Mouse (Mus musculus) MEL (cell line): ENCODE data around the gene Prrt4. TPM values are rescaled to one million over a fixed set of nuclear protein-coding genes. Genes with fewer than 3 reads are reported as not detected.

Experiments used
- DNase-seq: peaks from one replicate; pipeline ENCODE4 v3.0.0; 2011; ENCODE audit warnings: low read depth, low spot score
- H3K27ac ChIP-seq: 2 replicates; pipeline ENCODE4 v1.5.1; 2012; ENCODE audit warnings: low read depth, mild to moderate bottlenecking, control low read depth, low read length, moderate library complexity; ENCODE audit not compliant: control insufficient read depth
- H3K27me3 ChIP-seq, 2 experiments: fragments of 150-350 bp in 1 of 2; sonication (generic) in 1 of 2; 2 replicates each; pipeline ENCODE4 v1.6.1; 2012; ENCODE audit warnings: low read length in 2 of 2, mild to moderate bottlenecking in 2 of 2, improper control_type of control experiment in 1 of 2, moderate library complexity in 1 of 2; ENCODE audit not compliant: insufficient read depth in 2 of 2, control insufficient read depth in 1 of 2
- H3K36me3 ChIP-seq, 2 experiments: 2 replicates each; pipeline ENCODE4 v1.6.1; 2012 to 2014; ENCODE audit warnings: low read length in 2 of 2, improper control_type of control experiment in 1 of 2, inconsistent platforms in 1 of 2, mild to moderate bottlenecking in 1 of 2; ENCODE audit not compliant: insufficient read depth in 2 of 2, control insufficient read depth in 1 of 2
- H3K4me1 ChIP-seq, 2 experiments: fragments of 150-350 bp in 1 of 2; sonication (generic) in 1 of 2; 2 replicates each; pipeline ENCODE4 v1.6.1; 2012; ENCODE audit warnings: low read length in 2 of 2, improper control_type of control experiment in 1 of 2, mild to moderate bottlenecking in 1 of 2; ENCODE audit not compliant: insufficient read depth in 2 of 2, control insufficient read depth in 1 of 2
- H3K4me3 ChIP-seq, 2 experiments: fragments of 150-350 bp in 1 of 2; sonication (generic) in 1 of 2; 2 replicates each; pipeline ENCODE4 v1.5.1; 2012; ENCODE audit warnings: low read depth in 2 of 2, low read length in 2 of 2, mild to moderate bottlenecking in 2 of 2, moderate library complexity in 2 of 2, control low read depth in 1 of 2, improper control_type of control experiment in 1 of 2; ENCODE audit not compliant: control insufficient read depth in 1 of 2, insufficient read depth in 1 of 2
- H3K79me2 ChIP-seq: 2 replicates; pipeline ENCODE4 v1.6.1; 2012; ENCODE audit warnings: mild to moderate bottlenecking, low read length, moderate library complexity; ENCODE audit not compliant: control insufficient read depth, poor library complexity, insufficient read depth
- H3K9ac ChIP-seq: 2 replicates; pipeline ENCODE4 v1.6.1; 2012; ENCODE audit warnings: low read depth, mild to moderate bottlenecking, control low read depth, low read length, moderate library complexity; ENCODE audit not compliant: control insufficient read depth, poor library complexity, severe bottlenecking
- H3K9me3 ChIP-seq: fragments of 150-350 bp; sonication (generic); replicated peaks from 2 replicates; pipeline ENCODE4 v1.6.1; 2012; ENCODE audit warnings: mild to moderate bottlenecking, low read length, improper control_type of control experiment, moderate library complexity; ENCODE audit not compliant: insufficient read depth
- BHLHE40 ChIP-seq: IDR thresholded peaks from 2 replicates; pipeline ENCODE4 v1.6.1; 2012; ENCODE audit warnings: low read depth, mild to moderate bottlenecking, inconsistent platforms, low read length, improper control_type of control experiment, borderline replicate concordance
- CTCF ChIP-seq, 3 experiments: IDR thresholded peaks in 2 of 3; conservative IDR thresholded peaks in 1 of 3; 2 replicates each; pipeline ENCODE4 v1.5.1; 2011 to 2012; ENCODE audit warnings: low read length in 3 of 3, low read depth in 2 of 3, mild to moderate bottlenecking in 2 of 3, improper control_type of control experiment in 1 of 3, inconsistent platforms in 1 of 3, mixed read lengths in 1 of 3, moderate library complexity in 1 of 3; ENCODE audit not compliant: control insufficient read depth in 1 of 3, insufficient read depth in 1 of 3, poor library complexity in 1 of 3, severe bottlenecking in 1 of 3
- ELF1 ChIP-seq: IDR thresholded peaks from 2 replicates; pipeline ENCODE4 v1.6.1; 2014; ENCODE audit warnings: low read depth, mild to moderate bottlenecking, inconsistent platforms, low read length, improper control_type of control experiment, moderate library complexity
- GABPA ChIP-seq: IDR thresholded peaks from 2 replicates; pipeline ENCODE4 v1.6.1; 2012; ENCODE audit warnings: low read depth, mild to moderate bottlenecking, inconsistent platforms, low read length, improper control_type of control experiment, moderate library complexity
- MAFK ChIP-seq: IDR thresholded peaks from 2 replicates; pipeline ENCODE4 v1.6.1; 2011; ENCODE audit warnings: low read depth, mild to moderate bottlenecking, low read length, improper control_type of control experiment, borderline replicate concordance
- MAX ChIP-seq: IDR thresholded peaks from 2 replicates; pipeline ENCODE4 v1.6.1; 2011; ENCODE audit warnings: low read length, improper control_type of control experiment
- MEF2A ChIP-seq: IDR thresholded peaks from 2 replicates; pipeline ENCODE4 v1.6.1; 2014; ENCODE audit warnings: low read depth, mild to moderate bottlenecking, inconsistent platforms, low read length, improper control_type of control experiment; ENCODE audit not compliant: poor library complexity, insufficient replicate concordance, severe bottlenecking; ENCODE audit errors: extremely low read depth
- MYC ChIP-seq: IDR thresholded peaks from 2 replicates; pipeline ENCODE4 v1.6.1; 2011; ENCODE audit warnings: low read depth, mild to moderate bottlenecking, low read length, improper control_type of control experiment, moderate library complexity
- NELFE ChIP-seq: IDR thresholded peaks from 2 replicates; pipeline ENCODE4 v1.6.1; 2011; ENCODE audit warnings: low read depth, low read length, improper control_type of control experiment
- NRF1 ChIP-seq: IDR thresholded peaks from 2 replicates; pipeline ENCODE4 v1.6.1; 2014; ENCODE audit warnings: low read depth, mild to moderate bottlenecking, inconsistent platforms, low read length, improper control_type of control experiment, moderate library complexity; ENCODE audit not compliant: poor library complexity, insufficient read depth, severe bottlenecking
- POLR2A ChIP-seq, 2 experiments: IDR thresholded peaks; 2 replicates each; pipeline ENCODE4 v1.6.1; 2011 to 2012; ENCODE audit warnings: low read length in 2 of 2, mild to moderate bottlenecking in 2 of 2, control low read depth in 1 of 2, improper control_type of control experiment in 1 of 2, low read depth in 1 of 2, moderate library complexity in 1 of 2; ENCODE audit not compliant: control insufficient read depth in 1 of 2, insufficient read depth in 1 of 2, poor library complexity in 1 of 2
- POLR2AphosphoS5 ChIP-seq: IDR thresholded peaks from 2 replicates; pipeline ENCODE4 v1.6.1; 2012; ENCODE audit warnings: low read depth, borderline replicate concordance, mild to moderate bottlenecking, inconsistent platforms, low read length, moderate library complexity, mixed read lengths
- RAD21 ChIP-seq: IDR thresholded peaks from 2 replicates; pipeline ENCODE4 v1.6.1; 2011; ENCODE audit warnings: mild to moderate bottlenecking, low read depth, low read length, improper control_type of control experiment
- SMC3 ChIP-seq: IDR thresholded peaks from 2 replicates; pipeline ENCODE4 v1.6.1; 2011; ENCODE audit warnings: low read depth, low read length, improper control_type of control experiment
- TBP ChIP-seq: IDR thresholded peaks from 2 replicates; pipeline ENCODE4 v1.8.0; 2011; ENCODE audit warnings: low read depth, low read length, improper control_type of control experiment
- UBTF ChIP-seq: IDR thresholded peaks from 2 replicates; pipeline ENCODE4 v1.6.1; 2012; ENCODE audit warnings: low read depth, mild to moderate bottlenecking, inconsistent platforms, low read length, improper control_type of control experiment, moderate library complexity, borderline replicate concordance; ENCODE audit not compliant: insufficient read depth
- USF1 ChIP-seq: IDR thresholded peaks from 2 replicates; pipeline ENCODE4 v1.6.1; 2014; ENCODE audit warnings: low read depth, mild to moderate bottlenecking, inconsistent platforms, low read length, improper control_type of control experiment, moderate library complexity
- ZC3H11A ChIP-seq: IDR thresholded peaks from 2 replicates; pipeline ENCODE4 v1.6.1; 2012; ENCODE audit warnings: low read depth, mild to moderate bottlenecking, inconsistent platforms, low read length, improper control_type of control experiment
- ZNF384 ChIP-seq: IDR thresholded peaks from 2 replicates; pipeline ENCODE4 v1.6.1; 2012; ENCODE audit warnings: low read depth, mild to moderate bottlenecking, inconsistent platforms, low read length, improper control_type of control experiment
- polyA plus RNA-seq, 2 experiments: library from polyadenylated mRNA; stranded (reverse) in 1 of 2; unstranded in 1 of 2; fragments of >175 nt in 1 of 2; fragments of >200 nt in 1 of 2; gene quantifications; 2 replicates each; pipeline versions ENCODE4 v1.2.1 to v1.2.4; 2012; ENCODE audit warnings: low replicate concordance in 2 of 2, low read depth in 1 of 2; ENCODE audit not compliant: insufficient read length in 2 of 2, insufficient read depth in 1 of 2, missing spikeins in 1 of 2
- total RNA-seq: library from RNA; depleted of rRNA; stranded (reverse); fragments of 300-350 nt; gene quantifications from 2 replicates; pipeline ENCODE4 v1.2.3, GENCODE M21; 2012

The Prrt4 gene
- total and polyA plus RNA-seq, 3 experiments, result 0.17 TPM; not detected in 2

- Histone ChIP-seq H3K36me3 (peaks cover 3 to 14% of the 10 kb centered on the region in 2 experiments; a peak in 3 of 4 replicates), H3K4me3 (no peak overlapping the region)
- no peak for TF ChIP-seq GABPA
- no peak for TF ChIP-seq RAD21
- TF ChIP-seq MAFK, result no peak
- no peak for TF ChIP-seq BHLHE40
- TF ChIP-seq UBTF, result no peak
- no peak for TF ChIP-seq MYC
- TF ChIP-seq NELFE, result no peak
- TF ChIP-seq ELF1, result no peak
- TF ChIP-seq TBP, result no peak
- no peak for TF ChIP-seq ZC3H11A
- TF ChIP-seq SMC3, result no peak
- no peak for TF ChIP-seq NRF1
- TF ChIP-seq POLR2AphosphoS5, result no peak
- no peak for TF ChIP-seq MAX
- no peak for TF ChIP-seq ZNF384
- TF ChIP-seq, all 39 proteins: peak for 0
- no peak for DNase-seq
- H3K27ac ChIP-seq, result no peak overlapping the region
- H3K79me2 ChIP-seq, result no peaks in the 10 kb centered on the region
- H3K9me3 ChIP-seq, result no peaks in the 10 kb centered on the region
- H3K9ac ChIP-seq, result no peak overlapping the region
- no peaks in the 10 kb centered on the region for H3K27me3 ChIP-seq
- peaks cover 8 to 19% of the 10 kb centered on the region in 2 experiments for H3K4me1 ChIP-seq
These were observed 26.6 kb upstream of the Prrt4 start for GRCm38 (mm10) chr6:29206006-29206405.

DNA sequence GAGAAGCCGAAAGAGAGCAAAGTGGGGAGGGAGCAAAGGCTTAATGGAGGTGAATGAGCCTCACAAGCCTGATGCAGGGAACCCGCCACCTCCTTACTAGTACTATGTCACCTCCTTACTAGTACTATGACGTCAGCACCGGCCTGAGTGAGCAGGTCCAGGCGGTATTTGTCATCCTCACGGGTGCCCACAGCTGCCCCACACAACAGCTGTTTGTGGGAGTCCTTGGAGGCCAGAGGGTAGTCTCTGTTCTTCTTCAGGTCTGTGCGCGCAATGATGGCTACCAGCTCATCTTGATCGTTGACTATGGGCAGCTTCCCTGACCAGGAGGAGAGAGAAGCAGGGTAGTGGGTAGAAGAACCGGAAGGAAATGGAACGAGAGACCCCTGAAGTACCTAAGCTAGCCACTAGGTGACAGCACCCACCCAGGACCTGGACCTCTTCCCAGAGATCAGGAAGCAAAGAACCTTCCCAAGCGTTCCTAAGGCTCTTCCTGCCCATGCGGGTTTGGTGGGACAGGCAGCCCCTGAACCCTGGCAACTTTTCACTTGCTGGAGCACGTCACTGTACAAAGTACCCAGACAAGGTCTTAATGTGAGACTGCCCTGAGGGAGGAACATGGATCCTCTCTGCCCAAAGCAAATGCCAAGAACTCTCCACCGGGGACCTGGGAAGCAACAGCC is 25.7 kb upstream of the Prrt4 start:
- TF ChIP-seq USF1 (no peak), ZC3H11A (peak; percentile 40; the same call in 1 of the 2 replicates), RAD21 (peak; percentile 64), POLR2A (IDR thresholded peaks at IDR 0.05; ENCODE audit: control insufficient read depth in 1 of 2, insufficient read depth in 1 of 2, low read depth in 1 of 2, low read length in 2 of 2, poor library complexity in 1 of 2) (0 out of 4 replicates have a peak, but pooled peaks of 1 of the 2 experiments have one; percentile 3), SMC3 (peak; percentile 61), CTCF (IDR thresholded peaks at IDR 0.05 in 2 of 3, conservative IDR thresholded peaks at IDR 0.05 in 1 of 3; ENCODE audit: control insufficient read depth in 1 of 3, insufficient read depth in 1 of 3, low read depth in 2 of 3, low read length in 3 of 3, poor library complexity in 1 of 3, severe bottlenecking in 1 of 3) (peak; percentile 73 to 97 (median 80)), MEF2A (no peak)
- no peak overlapping the region for H3K4me3 ChIP-seq
- H3K79me2 ChIP-seq, result no peaks in the 10 kb centered on the region
- no peak overlapping the region for H3K27ac ChIP-seq
- DNase-seq, result peak; percentile 45
- no peaks in the 10 kb centered on the region for H3K9me3 ChIP-seq
- H3K36me3 ChIP-seq, result peaks cover 3 to 12% of the 10 kb centered on the region in 2 experiments; a peak in 3 of 4 replicates
- no peak overlapping the region for H3K9ac ChIP-seq
- H3K4me1 ChIP-seq, result peaks cover 8 to 12% of the 10 kb centered on the region in 2 experiments
- H3K27me3 ChIP-seq, result no peaks in the 10 kb centered on the region
